Mouse (Mus musculus): Measurements from ENCODE around the gene Arid3b. TPM values are rescaled to one million over a fixed set of nuclear protein-coding genes. Genes with fewer than 3 reads are reported as not detected.

The Arid3b gene
- polyA plus RNA-seq, 1 experiment from 2014 or later, result 4.9 TPM

DNA sequence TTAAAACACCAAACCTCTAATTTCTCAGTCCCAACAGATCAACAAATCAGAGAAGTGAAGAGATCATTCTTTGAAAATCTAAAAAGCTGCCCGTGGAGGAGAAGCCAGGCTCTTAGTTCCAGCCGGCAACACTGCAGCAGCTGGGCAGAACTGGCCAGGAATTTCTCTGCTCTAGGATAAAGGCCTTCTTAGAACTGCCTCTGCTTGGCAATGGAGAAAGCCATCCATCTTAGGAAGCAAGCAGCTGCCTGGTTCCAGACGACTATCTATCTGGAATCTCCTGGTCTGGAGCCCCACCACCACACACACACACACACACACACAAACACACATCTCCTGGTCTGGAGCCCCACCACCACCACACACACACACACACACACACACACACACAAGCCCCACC lies 21.7 kb downstream of the Arid3b start:
- H3K4me1 ChIP-seq (ENCODE audit: insufficient read depth), result peaks cover 15% of the 10 kb centered on the region
- H3K27me3 ChIP-seq (ENCODE audit: insufficient read depth, low read length), result no peaks in the 10 kb centered on the region
- no peaks in the 10 kb centered on the region for H3K36me3 ChIP-seq (ENCODE audit: insufficient read depth)
- no peak overlapping the region for H3K9ac ChIP-seq
- no peak overlapping the region for H3K27ac ChIP-seq (ENCODE audit: low read depth)
- H3K4me3 ChIP-seq (ENCODE audit: low read depth, low read length), result no peak overlapping the region
- ATAC-seq (ENCODE audit: insufficient read depth) (no peak), DNase-seq (peak; percentile 39)
- H3K4me2 ChIP-seq, result no peak overlapping the region
- no peaks in the 10 kb centered on the region for H3K9me3 ChIP-seq (ENCODE audit: low read depth, low read length)
- 21% methylated on average over 3 of the region's 3 CpGs for WGBS
- no peak for TF ChIP-seq CTCF (IDR thresholded peaks at IDR 0.05; ENCODE audit: low read depth)

DNA sequence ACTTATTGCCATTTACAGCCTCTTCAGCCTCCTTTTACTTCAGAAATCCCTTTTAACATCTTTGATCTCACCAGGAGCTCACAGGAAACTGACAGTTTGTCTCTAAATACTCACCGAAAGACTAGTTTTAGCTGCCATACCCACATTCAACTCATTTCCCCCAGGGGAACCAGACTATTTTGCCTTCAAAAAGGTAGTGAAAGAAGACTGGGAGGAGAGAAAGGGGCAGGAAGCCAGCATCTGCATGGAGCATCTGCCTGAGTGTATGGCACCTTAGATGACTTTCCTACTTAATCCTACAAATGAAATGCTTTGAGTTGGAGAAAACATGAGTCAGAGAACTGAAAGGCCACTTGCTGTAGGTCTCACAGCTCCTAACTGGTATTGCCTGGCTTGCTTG lies 22.6 kb downstream of the Arid3b start:
- no peaks in the 10 kb centered on the region for H3K27me3 ChIP-seq (ENCODE audit: insufficient read depth, low read length)
- no peak overlapping the region for H3K4me3 ChIP-seq (ENCODE audit: low read depth, low read length)
- ATAC-seq (ENCODE audit: insufficient read depth) (no peak), DNase-seq (no peak)
- no peak overlapping the region for H3K4me2 ChIP-seq
- no peaks in the 10 kb centered on the region for H3K9me3 ChIP-seq (ENCODE audit: low read depth, low read length)
- no peak overlapping the region for H3K9ac ChIP-seq
- no peaks in the 10 kb centered on the region for H3K36me3 ChIP-seq (ENCODE audit: insufficient read depth)
- no peak overlapping the region for H3K27ac ChIP-seq (ENCODE audit: low read depth)
- H3K4me1 ChIP-seq (ENCODE audit: insufficient read depth), result peaks cover 15% of the 10 kb centered on the region
- WGBS, result 41% methylated on average over 1 of the region's 1 CpGs
- no peak for TF ChIP-seq CTCF (IDR thresholded peaks at IDR 0.05; ENCODE audit: low read depth)

DNA sequence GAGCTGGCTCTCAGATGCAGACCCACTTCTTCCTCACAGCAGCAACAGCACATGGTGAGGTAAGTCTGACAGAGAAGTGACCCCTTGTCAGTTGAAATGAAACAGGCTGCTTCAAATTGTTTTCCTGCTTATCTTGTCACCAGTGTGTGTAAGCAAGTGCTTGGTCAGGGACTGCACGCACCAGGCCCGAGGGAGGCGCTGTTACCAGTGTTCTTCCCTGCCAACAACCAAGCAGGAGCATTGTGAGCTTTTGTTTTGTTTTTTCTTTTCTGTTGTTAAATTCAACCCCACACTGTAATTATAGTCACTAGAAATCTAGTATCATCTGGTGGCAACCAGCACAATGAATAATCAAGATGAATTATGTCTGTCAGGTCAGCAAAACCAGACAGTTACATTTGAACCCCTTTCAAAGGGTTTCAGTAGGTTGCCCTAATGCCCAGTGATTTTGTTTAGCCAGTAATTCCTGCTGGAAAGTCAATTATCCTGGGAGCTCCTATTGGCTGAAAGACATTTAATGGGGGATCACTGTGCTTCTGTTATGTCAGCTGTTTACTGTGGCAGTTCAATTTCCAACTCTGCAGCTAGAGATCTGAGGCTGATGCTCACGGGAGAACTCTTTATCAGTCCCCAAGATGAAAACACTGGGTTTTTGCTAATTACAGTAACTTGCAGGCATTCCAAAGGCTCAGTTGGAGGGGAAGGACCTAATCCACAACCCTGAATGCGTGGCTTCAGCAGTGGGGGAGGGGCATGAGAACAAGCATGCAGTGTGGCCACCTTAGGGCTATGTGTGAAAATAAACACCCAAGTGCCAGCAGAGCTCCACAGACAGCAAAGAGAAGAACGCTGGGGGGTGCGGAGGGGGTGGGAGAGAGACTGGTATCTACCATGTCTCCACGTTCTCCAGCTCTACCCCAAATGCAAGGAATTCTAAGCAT lies 24.5 kb downstream of the Arid3b start:
- Histone ChIP-seq H3K4me3 (ENCODE audit: low read depth, low read length) (no peak overlapping the region), H3K27me3 (ENCODE audit: insufficient read depth, low read length) (no peaks in the 10 kb centered on the region), H3K36me3 (ENCODE audit: insufficient read depth) (no peaks in the 10 kb centered on the region), H3K27ac (ENCODE audit: low read depth) (no peak overlapping the region), H3K9me3 (ENCODE audit: low read depth, low read length) (no peaks in the 10 kb centered on the region), H3K4me1 (ENCODE audit: insufficient read depth) (0 out of 2 replicates have a peak, but pooled peaks cover 9% of the 10 kb centered on the region), H3K4me2 (no peak overlapping the region), H3K9ac (no peak overlapping the region)
- DNase-seq (no peak), ATAC-seq (ENCODE audit: insufficient read depth) (no peak)
- TF ChIP-seq CTCF (IDR thresholded peaks at IDR 0.05; ENCODE audit: low read depth), result no peak
- 26% methylated on average over 8 of the region's 8 CpGs for WGBS

DNA sequence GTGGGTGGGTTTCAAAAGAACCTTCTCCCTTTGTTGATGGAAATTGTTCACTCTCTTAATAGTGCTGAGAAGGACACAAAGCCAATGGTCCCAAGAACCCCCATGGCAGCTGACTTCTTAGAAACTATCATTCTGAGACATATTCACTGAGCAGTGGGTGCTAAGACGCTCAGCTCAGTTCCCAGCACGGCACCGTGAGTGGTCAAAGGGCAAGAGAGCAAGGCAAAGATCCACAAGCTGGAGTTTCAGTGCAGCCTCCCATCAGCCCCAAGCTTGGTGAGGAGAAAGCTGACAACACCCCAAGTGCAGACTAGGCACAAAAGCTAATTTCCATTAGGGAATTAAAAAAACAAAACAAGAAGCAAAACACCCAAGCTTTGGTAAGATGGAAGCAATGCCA lies 25.9 kb downstream of the Arid3b start:
- DNase-seq, result no peak
- Histone ChIP-seq H3K4me1 (ENCODE audit: insufficient read depth) (0 out of 2 replicates have a peak, but pooled peaks cover 4% of the 10 kb centered on the region), H3K4me3 (ENCODE audit: low read depth, low read length) (no peak overlapping the region), H3K4me2 (no peak overlapping the region), H3K9me3 (ENCODE audit: low read depth, low read length) (no peaks in the 10 kb centered on the region), H3K27me3 (ENCODE audit: insufficient read depth, low read length) (no peaks in the 10 kb centered on the region), H3K9ac (no peak overlapping the region), H3K27ac (ENCODE audit: low read depth) (no peak overlapping the region), H3K36me3 (ENCODE audit: insufficient read depth) (no peaks in the 10 kb centered on the region)
- WGBS, result 58% methylated on average over 3 of the region's 3 CpGs
- no peak for ATAC-seq (ENCODE audit: insufficient read depth)
- no peak for TF ChIP-seq CTCF (IDR thresholded peaks at IDR 0.05; ENCODE audit: low read depth)

DNA sequence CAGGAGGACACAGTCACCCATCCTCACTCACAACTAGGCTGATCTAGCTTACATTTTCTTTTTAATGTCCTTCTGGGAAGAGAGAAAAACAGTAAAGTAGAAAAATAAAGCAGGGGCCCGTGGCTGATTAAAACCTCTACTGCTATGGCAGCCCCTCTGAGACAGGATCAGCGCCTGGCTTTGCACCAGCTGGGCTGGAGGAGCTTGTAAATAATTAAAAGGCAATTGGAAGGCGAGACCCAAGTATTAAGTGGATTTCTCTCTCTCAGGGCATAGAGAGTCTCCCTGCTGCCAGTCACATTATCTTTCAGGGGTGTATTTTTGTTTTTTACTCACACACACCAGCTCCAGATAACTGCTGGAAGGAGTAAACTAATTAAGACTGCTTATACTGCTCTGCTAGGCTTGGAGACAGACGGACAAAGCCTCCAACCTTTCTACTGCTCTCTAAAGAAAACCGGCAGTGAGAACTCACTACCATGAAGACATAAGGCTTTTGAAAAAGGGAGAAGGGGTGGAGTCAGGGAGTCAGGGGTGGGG lies 27.8 kb downstream of the Arid3b start:
- no peak for ATAC-seq (ENCODE audit: insufficient read depth)
- H3K27ac ChIP-seq (ENCODE audit: low read depth), result no peak overlapping the region
- WGBS, result 55% methylated on average over 5 of the region's 5 CpGs
- H3K36me3 ChIP-seq (ENCODE audit: insufficient read depth), result no peaks in the 10 kb centered on the region
- H3K4me2 ChIP-seq, result no peak overlapping the region
- no peaks in the 10 kb centered on the region for H3K4me1 ChIP-seq (ENCODE audit: insufficient read depth)
- no peak overlapping the region for H3K9ac ChIP-seq
- TF ChIP-seq CTCF (IDR thresholded peaks at IDR 0.05; ENCODE audit: low read depth), result no peak
- no peak for DNase-seq
- no peaks in the 10 kb centered on the region for H3K9me3 ChIP-seq (ENCODE audit: low read depth, low read length)
- H3K4me3 ChIP-seq (ENCODE audit: low read depth, low read length), result no peak overlapping the region
- no peaks in the 10 kb centered on the region for H3K27me3 ChIP-seq (ENCODE audit: insufficient read depth, low read length)

DNA sequence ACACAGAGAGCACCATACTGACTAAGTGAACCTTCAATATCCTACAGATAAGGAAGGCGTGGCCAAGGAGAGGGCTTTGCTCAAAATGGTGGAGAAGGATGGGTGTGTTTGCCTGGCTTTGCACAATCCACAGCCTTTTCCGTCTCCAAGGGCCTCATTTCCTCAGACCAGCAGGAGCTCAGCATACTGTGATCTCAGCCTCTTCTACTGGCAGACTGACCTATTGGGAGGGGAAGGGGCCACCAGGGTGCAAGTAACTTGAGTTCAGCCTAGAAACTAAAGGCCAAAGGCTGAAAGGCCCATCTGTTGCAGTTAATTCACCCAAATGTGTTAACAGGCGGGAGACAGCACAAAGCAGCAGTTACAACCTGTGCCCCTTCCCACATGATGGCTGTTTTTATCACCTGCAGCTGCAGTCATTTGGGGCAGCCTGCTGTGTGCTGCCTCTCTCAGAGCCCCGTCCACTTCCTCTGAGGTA lies 29.4 kb downstream of the Arid3b start:
- no peaks in the 10 kb centered on the region for H3K36me3 ChIP-seq (ENCODE audit: insufficient read depth)
- H3K4me3 ChIP-seq (ENCODE audit: low read depth, low read length), result no peak overlapping the region
- no peak for ATAC-seq (ENCODE audit: insufficient read depth)
- no peak for TF ChIP-seq CTCF (IDR thresholded peaks at IDR 0.05; ENCODE audit: low read depth)
- WGBS, result 57% methylated on average over 4 of the region's 4 CpGs
- H3K9me3 ChIP-seq (ENCODE audit: low read depth, low read length), result no peaks in the 10 kb centered on the region
- no peak overlapping the region for H3K4me2 ChIP-seq
- H3K27me3 ChIP-seq (ENCODE audit: insufficient read depth, low read length), result no peaks in the 10 kb centered on the region
- no peak overlapping the region for H3K27ac ChIP-seq (ENCODE audit: low read depth)
- no peak for DNase-seq
- H3K4me1 ChIP-seq (ENCODE audit: insufficient read depth), result no peaks in the 10 kb centered on the region
- H3K9ac ChIP-seq, result no peak overlapping the region

DNA sequence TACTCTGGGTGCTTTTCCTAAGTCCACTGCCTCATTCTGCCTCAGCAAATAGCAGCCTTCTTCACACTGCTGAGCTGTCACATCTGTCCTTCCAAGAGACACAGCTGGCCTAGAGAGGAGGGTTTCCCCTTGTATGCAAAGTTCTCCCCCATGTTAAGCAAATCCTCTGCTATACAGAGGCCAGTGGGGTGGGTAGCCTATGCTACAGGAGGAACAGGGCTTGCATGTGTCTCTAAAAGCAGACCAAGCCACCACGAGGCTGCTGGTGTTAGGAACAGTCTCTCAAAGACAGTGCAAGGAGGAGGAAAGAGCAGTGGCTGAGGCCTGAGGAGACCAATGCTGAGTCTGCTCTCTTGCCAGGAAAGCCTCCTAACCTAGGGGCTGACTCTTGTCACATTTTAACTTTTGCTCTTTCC lies 30.5 kb downstream of the Arid3b start:
- Histone ChIP-seq H3K4me2 (no peak overlapping the region), H3K27me3 (ENCODE audit: insufficient read depth, low read length) (no peaks in the 10 kb centered on the region), H3K4me3 (ENCODE audit: low read depth, low read length) (no peak overlapping the region), H3K27ac (ENCODE audit: low read depth) (no peak overlapping the region), H3K9ac (no peak overlapping the region), H3K4me1 (ENCODE audit: insufficient read depth) (no peaks in the 10 kb centered on the region), H3K36me3 (ENCODE audit: insufficient read depth) (no peaks in the 10 kb centered on the region), H3K9me3 (ENCODE audit: low read depth, low read length) (no peaks in the 10 kb centered on the region)
- no peak for ATAC-seq (ENCODE audit: insufficient read depth)
- TF ChIP-seq CTCF (IDR thresholded peaks at IDR 0.05; ENCODE audit: low read depth), result no peak
- no peak for DNase-seq
- 25% methylated on average over 1 of the region's 1 CpGs for WGBS

All from lung, embryonic 14.5 days (tissue).